Mouse (Mus musculus) neural tube, embryonic 10.5 days (tissue): Measurements from ENCODE around the gene Prtn3.
A peak's percentile ranks its signal among the peaks of the same experiment; 100 is the strongest.
"Not testable (repeated sequence)": the region's sequence is repeated elsewhere in the genome, so short reads cannot be mapped to it uniquely, and the experiment has no call there.

Experiments used
- DNase-seq: peaks from one replicate; pipeline ENCODE4 v3.0.0-alpha.2; 2017; ENCODE audit warnings: low spot score; ENCODE audit errors: extremely low spot score

Gene Prtn3

GRCm38 (mm10) chr10:79873313-79873712 lies 963 bp upstream of the Prtn3 start:
- no peak for DNase-seq

- no peak for DNase-seq
These were observed 474 bp upstream of the Prtn3 start for GRCm38 (mm10) chr10:79873715-79874289.

- DNase-seq: no peak
These were observed 2.9 kb downstream of the Prtn3 start for GRCm38 (mm10) chr10:79877174-79877573.

- no peak for DNase-seq
These were observed 3.5 kb downstream of the Prtn3 start for GRCm38 (mm10) chr10:79877757-79878156.

- no peak for DNase-seq
These were observed 5.3 kb downstream of the Prtn3 start for GRCm38 (mm10) chr10:79879527-79879926.

- no peak for DNase-seq
These were observed 6.4 kb downstream of the Prtn3 start for GRCm38 (mm10) chr10:79880721-79881120.

- no peak for DNase-seq
These were observed 7.7 kb downstream of the Prtn3 start for GRCm38 (mm10) chr10:79881981-79882380.

GRCm38 (mm10) chr10:79883297-79884084 lies 9.2 kb downstream of the Prtn3 start:
- peak; percentile 77 for DNase-seq

GRCm38 (mm10) chr10:79884446-79884845 lies 10.2 kb downstream of the Prtn3 start:
- no peak for DNase-seq

GRCm38 (mm10) chr10:79884938-79885337 lies 10.7 kb downstream of the Prtn3 start:
- not testable (repeated sequence) for DNase-seq

GRCm38 (mm10) chr10:79886054-79886453 lies 11.8 kb downstream of the Prtn3 start, which contains the start of gene Elane:
Gene Elane (plus strand): TSS chr10:79886247.
- no peak for DNase-seq

- DNase-seq: no peak
These were observed 12.3 kb downstream of the Prtn3 start for GRCm38 (mm10) chr10:79886611-79887010.

- no peak for DNase-seq
These were observed 15.1 kb downstream of the Prtn3 start for GRCm38 (mm10) chr10:79889386-79889785.

- DNase-seq: no peak
These were observed 16.4 kb downstream of the Prtn3 start, which contains the start of gene Cfd for GRCm38 (mm10) chr10:79890670-79891069. Gene Cfd (plus strand): TSS chr10:79890853.

- DNase-seq: peak; percentile 88
These were observed 18.3 kb downstream of the Prtn3 start for GRCm38 (mm10) chr10:79892451-79893118.

GRCm38 (mm10) chr10:79896306-79896705 lies 22.0 kb downstream of the Prtn3 start:
- DNase-seq: no peak

- no peak for DNase-seq
These were observed 22.5 kb downstream of the Prtn3 start for GRCm38 (mm10) chr10:79896814-79897213.

GRCm38 (mm10) chr10:79897316-79898245 lies 23.3 kb downstream of the Prtn3 start:
- no peak for DNase-seq

- no peak for DNase-seq
These were observed 26.7 kb downstream of the Prtn3 start for GRCm38 (mm10) chr10:79900951-79901410.

- DNase-seq: no peak
These were observed 32.4 kb downstream of the Prtn3 start for GRCm38 (mm10) chr10:79906712-79907111.

- DNase-seq: no peak
These were observed 33.1 kb downstream of the Prtn3 start for GRCm38 (mm10) chr10:79907415-79907814.
